Mouse (Mus musculus) layer of hippocampus, postnatal 10 days (tissue): Measurements from ENCODE around the gene Phgr1. TPM values are rescaled to one million over a fixed set of nuclear protein-coding genes. Genes with fewer than 3 reads are reported as not detected.
A peak's percentile ranks its signal among the peaks of the same experiment; 100 is the strongest.

Experiments
- DNase-seq, 2 experiments: peaks; one replicate each; pipeline ENCODE4 v3.0.0; 2021; ENCODE audit warnings: low spot score in 2 of 2
- total RNA-seq, 2 experiments: library from RNA; stranded (reverse); gene quantifications; 2 replicates each; pipeline ENCODE4 v1.2.3; 2021

The Phgr1 gene
- total RNA-seq, 2 experiments from 2014 or later, result not detected

DNA sequence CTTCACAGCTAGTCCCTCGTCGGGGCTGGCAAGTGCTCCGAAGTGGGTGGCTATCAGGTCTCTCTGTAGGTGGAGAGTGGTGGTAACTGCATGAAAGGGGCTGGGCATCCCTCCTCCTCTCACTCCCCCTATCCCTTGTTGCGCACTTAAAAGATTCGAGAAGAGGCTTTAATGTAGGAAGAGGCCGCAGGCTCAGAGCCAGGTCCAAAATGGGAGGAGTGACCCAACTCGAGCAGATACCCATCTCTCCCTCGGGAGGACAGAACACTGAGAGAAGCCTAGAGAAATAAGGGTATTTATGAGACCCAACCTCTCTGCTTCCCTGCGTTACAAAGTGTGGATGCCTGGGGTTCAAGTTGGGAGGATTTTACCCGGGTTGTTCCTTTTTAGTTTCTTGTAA is 6.5 kb downstream of the Phgr1 start:
- no peak for DNase-seq

- peak; percentile 93 to 97 for DNase-seq
These were observed 7.2 kb downstream of the Phgr1 start, which contains the start of gene Disp2 for GRCm38 (mm10) chr2:118779504-118780480. TSS of gene Disp2 (plus strand) at chr2:118779719.

GRCm38 (mm10) chr2:118781115-118781514 is 8.5 kb downstream of the Phgr1 start:
- no peak for DNase-seq

DNA sequence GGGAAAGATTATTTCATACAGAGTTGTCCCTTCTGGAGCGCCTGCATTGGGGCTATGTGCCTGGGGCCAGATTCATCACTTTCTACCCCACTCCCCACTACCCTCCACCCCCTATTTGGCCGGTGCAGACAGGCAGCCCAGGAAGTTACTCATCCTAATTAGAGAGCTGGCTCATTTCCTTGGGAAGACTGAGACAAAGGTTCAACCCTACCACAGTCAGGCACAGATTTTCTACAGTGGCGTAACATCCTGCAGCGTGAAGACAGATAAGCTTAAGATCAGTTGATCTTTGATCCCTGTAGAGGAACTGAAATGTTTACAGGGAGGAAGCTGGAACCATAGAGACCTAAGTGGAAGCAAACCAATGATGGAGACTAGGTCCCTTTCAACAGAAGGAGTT is 9.7 kb downstream of the Phgr1 start:
- DNase-seq, result no peak

GRCm38 (mm10) chr2:118783093-118783492 is 10.5 kb downstream of the Phgr1 start:
- no peak for DNase-seq

- no peak for DNase-seq
These were observed 11.1 kb downstream of the Phgr1 start for GRCm38 (mm10) chr2:118783663-118784062.

GRCm38 (mm10) chr2:118786525-118786924 is 14.0 kb downstream of the Phgr1 start:
- DNase-seq, result no peak

GRCm38 (mm10) chr2:118789501-118789900 is 16.9 kb downstream of the Phgr1 start:
- DNase-seq, result peak; percentile 75 to 76

DNA sequence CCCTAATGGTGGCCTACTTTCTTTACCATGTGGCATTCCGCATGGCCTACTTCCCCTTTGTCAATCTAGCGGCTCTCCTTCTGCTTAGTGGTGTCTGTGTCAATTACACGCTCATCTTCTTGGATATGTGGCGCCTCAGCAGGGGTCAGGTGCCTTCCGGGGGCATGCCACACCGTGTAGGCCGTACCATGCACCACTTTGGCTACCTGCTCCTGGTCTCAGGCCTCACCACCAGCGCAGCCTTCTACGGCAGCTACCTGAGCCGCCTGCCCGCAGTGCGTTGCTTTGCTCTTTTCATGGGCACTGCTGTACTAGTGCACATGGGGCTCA is 17.6 kb downstream of the Phgr1 start:
- DNase-seq, result no peak

- DNase-seq, result peak; percentile 80 to 81
These were observed 18.3 kb downstream of the Phgr1 start for GRCm38 (mm10) chr2:118790551-118791525.

DNA sequence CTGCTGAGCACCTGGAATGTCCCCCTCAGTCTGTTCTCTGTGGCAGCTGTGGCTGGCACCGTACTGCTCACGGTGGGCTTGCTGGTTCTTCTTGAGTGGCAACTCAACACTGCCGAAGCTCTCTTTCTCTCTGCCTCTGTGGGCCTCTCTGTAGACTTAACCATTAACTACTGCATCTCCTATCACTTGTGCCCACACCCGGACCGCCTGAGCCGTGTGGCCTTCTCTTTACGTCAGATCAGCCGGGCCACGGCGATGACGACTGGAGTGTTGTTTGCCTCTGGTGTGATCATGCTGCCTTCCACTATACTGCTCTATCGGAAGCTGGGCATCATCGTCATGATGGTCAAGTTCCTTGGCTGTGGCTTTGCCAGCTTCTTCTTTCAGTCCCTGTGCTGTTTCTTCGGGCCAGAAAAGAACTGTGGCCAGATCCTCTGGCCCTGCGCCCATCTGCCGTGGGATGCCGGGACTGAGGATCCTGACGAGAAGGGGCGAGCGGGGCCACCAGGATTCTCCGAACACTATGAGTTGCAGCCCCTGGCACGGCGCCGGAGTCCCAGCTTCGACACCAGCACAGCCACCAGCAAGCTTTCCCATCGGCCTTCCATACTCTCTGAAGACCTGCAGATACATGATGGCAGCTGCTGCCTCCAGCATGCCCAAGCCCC is 19.2 kb downstream of the Phgr1 start:
- DNase-seq, result no peak

- no peak for DNase-seq
These were observed 19.7 kb downstream of the Phgr1 start for GRCm38 (mm10) chr2:118792259-118792613.

DNA sequence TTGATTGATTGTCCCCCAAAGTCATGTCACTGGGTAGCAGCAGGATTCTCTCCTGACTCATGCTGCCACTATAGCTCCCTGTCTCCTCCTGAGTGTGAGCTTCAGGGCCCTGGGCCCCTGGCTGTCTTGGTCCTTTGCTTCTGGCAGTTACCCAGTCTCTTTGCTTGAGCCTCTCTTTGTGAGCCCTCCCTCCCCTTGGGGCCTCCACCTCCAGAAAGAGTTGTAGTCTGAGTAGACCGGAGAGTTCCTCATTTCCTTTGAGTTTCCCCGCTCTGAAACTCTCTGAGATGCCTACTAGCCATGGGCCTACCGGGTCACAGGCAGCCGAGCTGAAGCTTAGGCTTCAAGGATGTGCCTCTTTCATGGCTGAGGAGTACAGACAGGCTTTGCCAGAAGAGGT is 21.1 kb downstream of the Phgr1 start:
- no peak for DNase-seq

- DNase-seq, result no peak
These were observed 30.1 kb downstream of the Phgr1 start for GRCm38 (mm10) chr2:118802542-118803118.

- no peak for DNase-seq
These were observed 31.9 kb downstream of the Phgr1 start for GRCm38 (mm10) chr2:118804474-118804873.

DNA sequence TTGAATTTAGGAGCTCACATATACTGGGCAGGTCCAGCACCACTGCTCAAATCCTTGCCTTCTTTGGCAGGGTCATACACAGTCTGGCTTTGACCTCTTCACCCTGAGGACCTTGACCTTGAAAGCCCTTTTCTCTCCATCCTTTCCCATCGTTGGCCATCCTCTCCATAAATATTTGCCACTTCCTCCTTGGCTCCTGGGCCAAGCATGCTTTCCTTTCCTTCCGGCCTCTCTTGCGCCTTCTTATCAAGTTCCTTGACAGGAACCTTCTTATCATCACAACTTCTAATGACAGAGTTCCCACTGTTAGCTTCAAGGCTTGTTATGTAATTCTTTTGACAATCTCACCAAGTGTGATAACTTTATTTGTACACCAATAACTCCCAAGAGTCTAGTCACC is 32.6 kb downstream of the Phgr1 start:
- DNase-seq, result no peak

GRCm38 (mm10) chr2:118805756-118806155 is 33.2 kb downstream of the Phgr1 start:
- DNase-seq, result no peak

DNA sequence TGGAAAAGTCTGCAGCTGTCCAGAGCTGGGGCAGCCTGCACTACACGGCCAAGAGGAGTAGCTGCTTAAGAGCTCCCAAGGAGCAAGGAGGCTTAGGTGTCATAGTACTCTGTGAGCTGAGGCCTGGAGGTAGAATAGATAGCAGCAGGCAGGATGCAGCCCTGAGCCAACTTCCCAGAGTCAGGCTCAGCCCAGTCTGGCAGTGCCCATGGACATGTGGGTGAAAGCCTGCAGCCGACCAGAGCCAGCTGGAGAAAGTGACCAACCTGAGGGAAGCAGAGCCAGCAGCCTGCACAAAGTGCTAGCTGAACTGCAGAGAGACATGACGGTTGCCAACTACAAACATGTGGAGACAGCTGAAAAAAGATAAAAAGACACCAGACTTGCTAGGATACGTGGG is 34.3 kb downstream of the Phgr1 start:
- DNase-seq, result peak in 1 of 2 experiments; percentile 29

DNA sequence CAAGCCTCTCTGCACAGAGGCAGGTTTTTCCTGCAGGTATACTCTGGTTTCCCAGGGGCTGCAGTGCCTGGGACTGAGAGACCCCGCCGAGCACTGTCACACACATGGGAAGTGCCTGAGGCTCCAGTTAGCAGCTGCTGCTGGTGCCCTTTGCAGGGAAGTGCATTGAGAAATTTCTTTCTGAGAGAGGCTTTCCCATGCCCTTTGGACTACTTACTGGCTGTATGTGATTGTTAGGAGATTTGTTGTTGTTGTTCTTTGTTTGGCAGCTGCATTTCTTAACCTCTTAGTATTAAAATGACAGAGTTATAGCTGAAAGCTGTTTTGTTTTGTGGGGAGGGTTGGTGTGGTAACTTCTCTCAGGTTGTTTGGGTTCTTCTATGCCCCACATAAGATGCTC is 38.3 kb downstream of the Phgr1 start:
- DNase-seq, result no peak

- DNase-seq, result no peak
These were observed 40.2 kb downstream of the Phgr1 start for GRCm38 (mm10) chr2:118812724-118813123.
